Mouse (Mus musculus) bone marrow, adult 2 months (tissue): ENCODE measurements at regions not wholly inside any gene's neighbourhood (a gene's known extent, or its start where the extent isn't known, plus 50 kb on each side); places are given as distances from the start of the nearest gene placed in this dataset.

Source experiments
- CTCF ChIP-seq: fragments of 200-500 bp; IDR thresholded peaks from 2 replicates; pipeline ENCODE4 v1.5.1; 2011; ENCODE audit warnings: low read length, control low read depth; ENCODE audit not compliant: control insufficient read depth, insufficient read depth
- POLR2A ChIP-seq: fragments of 200-500 bp; IDR thresholded peaks from 2 replicates; pipeline ENCODE4 v1.6.1; 2011; ENCODE audit warnings: low read depth, mild to moderate bottlenecking, control low read depth, low read length, borderline replicate concordance; ENCODE audit not compliant: control insufficient read depth

- no peak for TF ChIP-seq CTCF
- TF ChIP-seq POLR2A = no peak
Measured at GRCm38 (mm10) chr15:62238503-62239045, 1315.8 kb upstream of the A1bg start.
